Mouse (Mus musculus) layer of hippocampus, adult 9-10 months (tissue): ENCODE data around the gene Emc3.
A peak's percentile ranks its signal among the peaks of the same experiment; 100 is the strongest.

Experiments used
- DNase-seq: peaks from one replicate; pipeline ENCODE4 v3.0.0; 2022; ENCODE audit warnings: low spot score

Gene Emc3

DNA sequence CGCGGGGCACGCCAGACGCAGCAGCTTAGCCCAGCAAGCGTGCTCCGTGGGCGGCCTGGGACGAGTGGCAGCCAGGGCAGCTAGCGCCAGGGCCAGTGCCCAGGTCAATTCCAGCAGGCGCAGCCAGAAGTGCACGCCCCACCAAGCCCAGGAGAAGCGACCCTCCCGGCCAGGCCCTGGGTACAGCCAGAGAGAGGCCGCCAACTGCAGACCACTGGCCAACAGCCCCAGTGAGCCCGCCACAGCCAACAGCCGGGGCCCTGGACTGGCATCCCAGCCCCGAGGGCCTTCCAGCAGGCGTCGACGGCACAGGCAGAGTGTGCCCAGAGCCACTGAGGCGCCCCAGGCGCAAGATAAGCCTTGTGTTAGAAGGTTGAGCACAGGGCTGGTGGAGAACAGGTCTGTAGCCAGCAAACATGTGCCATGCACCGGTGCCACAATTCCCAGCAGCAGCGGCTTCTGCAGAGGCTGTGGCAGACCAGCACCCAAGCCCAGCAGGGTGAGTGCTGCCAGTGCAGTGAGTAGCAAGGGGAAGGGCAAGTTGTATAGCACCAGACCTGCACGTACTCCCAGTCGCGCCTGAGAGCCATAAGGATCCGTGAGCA is 36.3 kb downstream of the Emc3 start:
- no peak for DNase-seq

DNA sequence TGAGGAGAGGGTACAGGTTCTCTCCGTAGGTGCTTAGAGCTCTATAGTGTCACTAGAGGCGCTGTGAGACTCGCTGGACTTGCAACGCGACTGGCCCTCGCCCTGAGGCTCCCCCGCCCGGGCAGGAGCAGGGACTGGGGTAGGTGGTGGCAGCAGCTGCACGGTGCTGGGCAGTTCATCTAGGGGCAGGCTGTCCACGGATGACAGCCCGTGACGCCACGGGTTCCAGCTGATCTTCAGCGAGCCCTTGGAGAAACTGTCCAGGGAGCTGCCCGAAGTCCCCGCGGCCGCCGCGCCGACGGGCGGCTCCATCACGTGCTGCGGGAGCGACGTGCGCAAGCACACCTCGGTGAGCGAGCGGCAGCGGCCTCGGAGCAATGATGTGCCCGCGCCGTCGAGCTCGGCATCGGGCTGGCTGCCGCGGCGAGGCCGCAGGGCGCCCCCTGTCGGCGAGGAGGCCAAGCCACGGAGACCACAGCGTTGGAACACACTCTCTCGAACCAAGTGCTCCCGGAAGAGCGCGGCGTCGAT is 37.1 kb downstream of the Emc3 start:
- DNase-seq: peak; percentile 40

DNA sequence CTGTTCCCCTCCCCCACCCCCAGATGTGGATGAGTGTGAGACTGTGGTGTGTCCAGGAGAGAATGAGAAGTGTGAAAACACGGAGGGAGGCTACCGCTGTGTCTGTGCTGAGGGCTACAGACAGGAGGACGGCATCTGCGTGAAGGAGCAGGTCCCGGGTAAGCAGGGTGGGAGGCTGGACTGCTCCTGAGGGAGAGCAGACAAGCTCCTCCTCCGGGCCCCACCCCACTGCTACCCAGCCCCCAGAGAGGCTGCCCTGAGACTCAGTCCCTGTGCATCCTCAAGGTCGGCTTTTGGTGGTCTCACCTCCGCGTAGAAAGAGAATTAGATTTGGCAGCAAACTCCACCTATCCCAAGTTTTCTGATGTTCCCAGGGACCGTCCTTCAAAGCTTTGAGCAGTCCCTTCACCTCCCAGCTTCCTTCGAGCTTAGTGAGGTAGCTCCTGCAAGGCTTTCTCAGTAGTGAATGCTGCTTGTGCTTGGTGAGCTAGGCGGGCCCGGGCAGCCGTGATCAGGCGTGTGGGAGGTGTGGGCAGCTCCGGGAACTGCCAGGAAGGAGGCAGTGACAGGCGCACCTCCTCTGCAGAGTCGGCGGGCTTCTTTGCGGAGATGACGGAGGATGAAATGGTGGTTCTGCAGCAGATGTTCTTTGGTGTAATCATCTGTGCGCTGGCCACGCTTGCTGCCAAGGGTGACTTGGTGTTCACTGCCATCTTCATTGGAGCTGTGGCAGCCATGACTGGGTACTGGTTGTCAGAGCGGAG is 39.2 kb downstream of the Emc3 start:
- no peak for DNase-seq

DNA sequence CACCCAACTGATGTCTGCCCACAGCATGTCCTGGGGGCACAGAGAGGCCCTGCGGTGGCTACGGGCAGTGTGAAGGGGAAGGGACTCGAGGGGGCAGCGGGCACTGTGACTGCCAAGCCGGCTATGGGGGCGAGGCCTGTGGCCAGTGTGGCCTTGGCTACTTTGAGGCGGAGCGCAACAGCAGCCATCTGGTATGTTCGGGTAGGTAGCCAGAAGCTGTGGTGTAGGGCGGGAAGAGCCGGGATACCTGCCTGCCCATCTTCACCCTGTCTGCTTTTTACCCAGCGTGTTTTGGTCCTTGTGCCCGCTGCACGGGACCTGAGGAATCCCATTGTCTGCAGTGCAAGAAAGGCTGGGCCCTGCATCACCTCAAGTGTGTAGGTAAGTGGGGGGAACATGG is 42.0 kb downstream of the Emc3 start:
- no peak for DNase-seq

DNA sequence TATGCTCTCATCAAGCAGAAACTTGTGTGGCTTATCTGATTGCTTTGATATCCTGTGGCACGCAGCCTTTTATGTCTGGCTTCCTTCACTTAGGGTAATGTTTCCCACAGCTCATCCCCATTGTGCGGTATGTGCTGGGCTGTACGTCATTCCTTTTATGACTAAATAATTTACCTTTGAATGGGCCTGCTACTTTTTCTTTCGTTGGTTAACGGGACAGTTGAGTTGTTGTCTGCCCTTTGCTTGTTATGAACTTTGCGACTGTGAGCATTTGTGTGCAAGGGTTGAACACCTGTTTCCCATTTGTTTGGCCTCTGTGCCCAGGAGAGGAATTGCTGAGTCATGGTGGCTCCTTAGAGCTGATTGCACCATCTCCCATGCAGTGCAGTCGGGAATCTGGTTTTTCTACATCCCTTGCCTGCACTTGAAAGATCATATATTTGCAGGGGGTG is 44.3 kb downstream of the Emc3 start:
- DNase-seq: no peak

DNA sequence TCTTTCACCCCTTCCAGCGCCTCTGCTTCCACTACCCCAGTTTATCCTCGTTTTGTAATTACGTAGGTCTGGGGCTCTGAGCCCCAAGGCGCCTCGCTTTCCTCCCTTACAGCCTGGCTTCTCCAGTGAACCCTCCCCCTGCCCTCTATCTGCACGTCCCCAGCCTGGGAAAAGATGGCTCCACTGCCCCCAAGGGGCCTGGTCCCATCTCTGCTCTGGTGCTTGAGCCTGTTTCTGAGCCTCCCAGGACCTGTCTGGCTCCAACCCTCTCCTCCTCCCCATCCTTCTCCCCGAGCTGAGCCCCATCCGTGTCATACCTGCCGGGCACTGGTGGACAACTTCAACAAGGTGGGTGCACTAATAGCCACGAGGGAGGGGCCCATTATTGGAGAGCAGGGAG is 47.7 kb downstream of the Emc3 start:
- DNase-seq: no peak

DNA sequence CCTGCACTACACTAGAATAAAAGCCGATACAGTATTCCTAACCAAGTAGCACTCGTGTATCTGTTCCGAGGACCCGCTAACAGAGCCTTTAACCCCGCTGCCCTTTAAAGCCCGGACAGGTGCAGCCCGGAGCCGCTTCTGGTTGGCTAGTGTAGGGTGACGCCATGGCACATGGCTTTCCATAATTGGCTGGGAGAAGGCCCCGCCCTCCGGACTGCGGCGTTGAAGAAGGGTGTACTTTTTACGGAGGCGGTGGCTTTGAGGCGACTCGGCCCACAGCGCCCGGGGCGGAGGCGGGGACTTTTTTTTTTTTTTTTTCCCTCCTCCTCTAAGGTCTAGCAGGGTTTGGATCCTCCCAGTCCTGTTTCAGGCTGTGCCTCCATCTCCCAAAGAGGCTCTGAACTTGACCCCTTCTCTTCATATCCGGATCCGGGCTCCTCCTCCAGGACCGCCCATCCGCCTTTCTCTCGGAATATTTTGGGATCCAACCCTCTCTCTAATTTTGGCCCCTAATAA is 48.3 kb downstream of the Emc3 start, which contains the start of gene Creld1:
Gene Creld1, plus strand, starts transcription at position 198 of the 516 bp plus-strand sequence.
- peak; percentile 79 for DNase-seq

DNA sequence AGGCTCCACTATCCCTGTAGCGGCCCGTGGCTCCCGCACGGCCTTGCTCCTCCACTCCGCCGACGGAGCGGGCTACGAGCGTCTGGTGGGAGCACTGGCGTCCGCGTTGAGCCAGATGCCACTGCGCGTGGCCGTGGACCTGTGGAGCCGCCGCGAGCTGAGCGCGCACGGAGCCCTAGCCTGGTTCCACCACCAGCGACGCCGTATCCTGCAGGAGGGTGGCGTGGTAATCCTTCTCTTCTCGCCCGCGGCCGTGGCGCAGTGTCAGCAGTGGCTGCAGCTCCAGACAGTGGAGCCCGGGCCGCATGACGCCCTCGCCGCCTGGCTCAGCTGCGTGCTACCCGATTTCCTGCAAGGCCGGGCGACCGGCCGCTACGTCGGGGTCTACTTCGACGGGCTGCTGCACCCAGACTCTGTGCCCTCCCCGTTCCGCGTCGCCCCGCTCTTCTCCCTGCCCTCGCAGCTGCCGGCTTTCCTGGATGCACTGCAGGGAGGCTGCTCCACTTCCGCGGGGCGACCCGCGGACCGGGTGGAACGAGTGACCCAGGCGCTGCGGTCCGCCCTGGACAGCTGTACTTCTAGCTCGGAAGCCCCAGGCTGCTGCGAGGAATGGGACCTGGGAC is 48.9 kb downstream of the Emc3 start:
- no peak for DNase-seq

DNA sequence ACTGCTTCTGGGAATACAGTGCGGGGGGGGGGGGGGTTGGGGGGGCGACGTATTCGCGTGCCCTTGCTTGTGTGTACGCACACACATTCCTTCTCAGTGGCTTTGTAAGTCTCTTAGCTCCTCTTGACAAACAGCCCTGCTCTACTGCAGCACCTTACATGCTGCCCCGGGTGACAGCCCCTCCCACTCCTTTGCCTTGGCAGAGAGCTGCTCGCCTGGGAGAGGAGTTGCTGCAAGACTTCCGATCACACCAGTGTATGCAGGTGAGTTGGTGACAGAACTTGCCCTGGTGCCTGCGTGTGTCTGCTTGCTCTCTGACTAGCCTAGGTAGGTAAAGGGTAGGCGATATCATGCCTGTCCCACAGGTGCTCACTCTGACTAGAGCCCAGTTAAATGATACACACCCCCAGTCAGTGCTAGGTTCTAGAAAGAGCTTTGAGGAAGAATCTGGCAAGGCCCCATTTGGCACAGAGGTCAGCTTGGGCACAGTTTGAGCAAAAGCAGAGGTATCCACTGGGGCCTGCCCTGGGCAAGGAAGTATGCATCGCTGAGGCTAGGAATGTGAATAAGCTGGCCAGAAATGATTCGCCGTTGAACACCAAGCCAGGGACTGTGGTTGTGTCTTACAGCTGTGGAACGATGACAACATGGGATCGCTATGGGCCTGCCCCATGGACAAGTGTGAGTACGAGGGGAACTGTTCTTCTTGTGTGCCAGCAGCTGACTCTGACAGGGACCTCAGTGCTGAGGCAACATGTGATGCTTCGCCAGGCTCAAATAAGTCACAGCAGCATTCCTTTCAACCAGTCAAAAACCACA is 50.7 kb downstream of the Emc3 start:
- no peak for DNase-seq

DNA sequence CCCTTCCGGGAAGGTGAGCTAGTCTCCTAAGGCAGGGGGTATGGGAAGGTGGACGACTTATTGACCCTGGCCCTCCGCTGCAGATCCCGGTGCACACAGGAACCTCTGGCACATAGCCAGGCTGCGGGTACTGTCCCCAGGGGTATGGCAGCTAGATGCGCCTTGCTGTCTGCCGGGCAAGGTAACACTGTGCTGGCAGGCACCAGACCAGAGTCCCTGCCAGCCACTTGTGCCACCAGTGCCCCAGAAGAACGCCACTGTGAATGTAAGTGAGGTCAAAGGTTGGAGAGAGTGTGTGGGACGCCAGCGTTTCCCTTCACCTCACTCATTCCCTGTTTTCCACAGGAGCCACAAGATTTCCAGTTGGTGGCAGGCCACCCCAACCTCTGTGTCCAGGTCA is 52.5 kb downstream of the Emc3 start:
- no peak for DNase-seq

DNA sequence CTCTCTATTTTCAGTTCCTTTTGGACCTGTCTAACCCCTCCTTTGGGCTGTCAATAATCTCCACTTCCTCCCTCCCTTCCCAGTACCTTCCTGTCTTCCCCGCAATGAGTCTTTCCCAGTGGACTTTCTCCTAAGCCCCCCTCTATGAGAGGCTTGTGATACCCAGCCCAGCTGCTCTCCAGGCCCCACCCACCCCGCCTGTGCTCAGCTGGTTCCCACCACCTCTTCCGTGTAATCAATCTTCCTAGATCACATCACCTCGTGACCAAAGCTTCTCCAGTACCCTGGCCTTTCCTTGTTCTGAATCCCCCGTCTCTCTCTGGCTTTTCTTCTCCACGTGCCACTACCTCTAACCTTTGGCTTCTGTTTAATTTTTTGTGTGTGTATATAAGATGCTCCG is 54.1 kb downstream of the Emc3 start:
- no peak for DNase-seq

DNA sequence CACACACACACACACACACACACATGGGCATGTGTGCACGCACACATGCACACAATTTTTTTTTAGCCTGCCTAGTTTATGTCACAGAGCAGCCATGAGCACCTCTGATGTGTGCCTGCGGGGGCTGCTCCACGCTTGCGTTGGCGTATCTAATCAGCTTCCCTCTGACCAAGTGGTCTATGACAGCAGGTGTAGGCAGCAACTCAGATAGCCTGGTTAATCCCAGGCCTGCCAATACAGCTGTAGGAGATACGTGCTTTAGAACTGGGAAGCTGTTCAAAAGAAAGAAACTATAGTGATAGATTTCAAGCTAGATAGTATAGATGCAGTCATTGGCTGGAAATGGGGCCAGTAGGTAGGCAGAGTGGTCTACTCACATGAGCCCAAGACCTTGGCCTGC is 57.7 kb downstream of the Emc3 start:
- DNase-seq: no peak

DNA sequence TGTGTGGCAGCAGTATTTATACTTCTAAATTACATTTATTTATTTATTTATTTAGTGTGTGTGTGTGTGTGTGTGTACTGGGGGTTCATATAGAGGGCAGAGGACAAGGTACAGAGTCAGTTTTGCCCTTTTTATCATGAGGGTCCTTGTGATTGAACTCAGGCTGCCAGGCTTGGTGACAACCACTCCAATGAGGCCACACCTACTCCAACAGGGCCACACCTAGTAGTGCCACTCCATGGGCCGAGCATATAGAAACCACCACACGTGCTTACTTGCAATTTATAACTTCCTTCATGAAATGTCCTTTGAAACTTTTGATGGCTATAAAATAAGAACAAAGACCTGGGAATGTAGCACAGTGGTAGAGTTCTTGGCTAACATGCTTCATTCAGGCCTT is 58.2 kb downstream of the Emc3 start:
- DNase-seq: no peak

DNA sequence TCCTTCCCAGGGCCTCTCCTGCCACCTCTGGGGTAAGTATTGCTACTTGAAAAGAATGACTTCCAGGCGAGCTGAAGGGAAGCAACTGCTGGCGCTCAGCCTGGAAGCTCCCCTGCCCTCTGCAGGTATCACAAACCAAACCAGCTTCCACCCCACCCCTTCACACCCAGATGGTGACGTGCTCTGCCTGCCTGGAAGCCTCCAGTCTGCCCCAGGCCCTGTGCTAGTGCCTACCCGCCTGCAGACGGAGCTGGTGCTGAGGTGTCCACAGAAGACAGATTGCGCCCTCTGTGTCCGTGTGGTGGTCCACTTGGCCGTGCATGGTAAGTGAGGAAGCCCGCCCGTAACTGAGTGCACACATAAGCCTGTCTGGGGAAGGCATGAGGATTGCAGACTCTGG is 59.4 kb downstream of the Emc3 start:
- no peak for DNase-seq

DNA sequence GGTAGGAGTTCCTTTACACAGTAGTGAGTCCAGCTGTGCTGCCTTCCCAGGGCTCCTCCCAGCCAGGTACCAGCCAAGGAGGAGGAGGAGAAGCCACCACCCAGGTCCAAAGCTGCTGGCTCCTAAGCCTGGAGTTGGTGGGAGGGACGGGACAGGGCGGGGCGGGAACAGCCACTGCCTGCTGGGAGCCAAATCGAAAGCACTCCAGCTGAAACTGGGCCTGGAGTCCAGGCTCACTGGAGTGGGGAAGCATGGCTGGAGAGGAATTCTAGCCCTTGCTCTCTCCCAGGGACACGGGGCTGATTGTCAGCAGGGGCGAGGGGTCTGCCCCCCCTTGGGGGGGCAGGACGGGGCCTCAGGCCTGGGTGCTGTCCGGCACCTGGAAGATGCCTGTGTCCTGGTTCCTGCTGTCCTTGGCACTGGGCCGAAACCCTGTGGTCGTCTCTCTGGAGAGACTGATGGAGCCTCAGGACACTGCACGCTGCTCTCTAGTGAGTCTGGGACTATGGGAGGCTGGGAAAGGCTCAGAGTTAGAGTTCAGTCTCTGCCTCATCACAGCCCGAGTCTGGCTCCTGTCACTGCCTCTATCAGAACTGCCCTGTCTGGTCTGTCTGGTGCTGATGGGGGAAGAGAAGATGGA is 60.0 kb downstream of the Emc3 start, which contains the start of gene Il17rc:
Gene Il17rc, plus strand, starts transcription at position 131 of the 640 bp plus-strand sequence.
- DNase-seq: no peak

DNA sequence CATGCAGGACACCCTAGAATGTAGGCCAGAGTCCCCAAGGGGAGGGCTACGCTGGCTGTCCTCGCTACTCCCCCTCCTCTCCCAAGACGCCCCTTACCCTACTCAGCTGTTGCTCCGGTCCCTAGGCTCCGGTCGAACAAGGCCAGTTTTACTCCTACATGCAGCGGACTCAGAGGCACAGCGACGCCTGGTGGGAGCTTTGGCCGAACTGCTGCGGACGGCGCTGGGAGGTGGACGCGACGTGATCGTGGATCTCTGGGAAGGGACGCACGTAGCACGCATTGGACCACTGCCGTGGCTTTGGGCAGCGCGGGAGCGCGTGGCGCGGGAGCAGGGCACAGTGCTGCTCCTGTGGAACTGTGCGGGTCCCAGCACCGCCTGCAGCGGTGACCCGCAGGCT is 62.0 kb downstream of the Emc3 start:
- DNase-seq: no peak

DNA sequence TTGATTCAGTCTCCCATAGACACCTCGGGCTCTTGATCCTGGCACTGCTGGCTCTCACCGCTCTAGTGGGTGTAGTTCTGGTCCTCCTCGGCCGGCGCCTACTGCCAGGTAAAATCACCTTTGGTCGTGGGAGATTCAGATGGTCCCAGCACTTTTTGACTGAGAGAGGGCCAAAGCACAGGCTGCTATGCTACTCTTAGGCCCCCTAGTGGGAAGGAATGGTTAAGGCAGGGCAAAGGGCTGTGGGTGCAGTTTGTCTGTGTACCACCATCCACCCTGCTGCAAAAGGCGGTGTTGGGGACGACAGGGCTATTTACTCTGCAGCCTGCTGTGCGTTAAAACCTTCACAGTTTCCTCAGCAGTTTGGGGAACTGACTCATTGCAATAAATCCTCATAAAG is 62.4 kb downstream of the Emc3 start:
- DNase-seq: peak; percentile 55

DNA sequence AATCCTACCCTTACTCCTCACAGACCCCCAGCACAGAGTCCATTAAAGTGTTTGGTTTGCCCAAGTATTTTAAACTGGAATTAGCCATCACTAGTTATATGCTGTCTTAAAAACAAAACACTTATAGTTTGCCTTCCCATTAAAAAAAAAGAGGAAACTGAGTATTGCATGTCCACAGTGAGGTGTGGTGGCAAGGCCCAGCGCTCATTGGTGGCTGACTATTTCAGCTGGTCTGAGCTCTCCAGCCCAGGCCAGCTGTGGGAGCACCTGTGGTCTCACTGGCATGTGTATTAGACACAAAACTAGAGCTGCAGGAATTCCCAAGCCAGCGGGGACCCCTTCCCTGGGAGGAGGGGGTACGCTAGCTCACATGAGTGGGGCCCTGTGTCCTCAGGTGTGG is 62.9 kb downstream of the Emc3 start:
- no peak for DNase-seq

DNA sequence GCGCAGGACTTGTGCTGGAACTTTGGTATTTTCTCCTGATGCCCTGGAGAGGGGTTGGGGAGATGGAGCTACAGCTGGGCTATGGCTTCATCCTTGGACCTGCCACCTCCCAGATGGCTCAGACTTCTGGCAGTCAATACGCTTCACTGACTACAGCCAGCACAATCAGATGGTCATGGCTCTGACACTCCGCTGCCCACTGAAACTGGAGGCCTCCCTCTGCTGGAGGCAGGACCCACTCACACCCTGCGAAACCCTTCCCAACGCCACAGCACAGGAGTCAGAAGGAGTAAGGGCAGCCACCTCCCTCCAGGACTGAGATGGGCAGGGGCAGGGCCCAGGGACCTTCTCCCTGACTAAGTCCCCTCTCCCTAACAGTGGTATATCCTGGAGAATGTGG is 65.8 kb downstream of the Emc3 start:
- no peak for DNase-seq
